Mouse (Mus musculus) cortical plate, adult 2 months (tissue): Measurements from ENCODE around the gene Nf2.

Experiments used
- CTCF ChIP-seq: fragments of 200-500 bp; IDR thresholded peaks from 2 replicates; pipeline ENCODE4 v1.5.1; 2011; ENCODE audit warnings: mild to moderate bottlenecking, control low read depth, low read length; ENCODE audit not compliant: insufficient read depth; ENCODE audit errors: extremely low read depth
- POLR2A ChIP-seq: fragments of 200-500 bp; IDR thresholded peaks from 2 replicates; pipeline ENCODE4 v1.6.1; 2011; ENCODE audit warnings: mild to moderate bottlenecking, low read length, control low read depth; ENCODE audit not compliant: insufficient read depth; ENCODE audit errors: extremely low read depth

- TF ChIP-seq CTCF, result no peak
- no peak for TF ChIP-seq POLR2A
Measured at GRCm38 (mm10) chr11:4861816-4862604, 12.7 kb upstream of the Nf2 start.
